Mouse (Mus musculus) olfactory bulb, adult 2 months (tissue): ENCODE data around the gene Chst5.

Experiments
- CTCF ChIP-seq: fragments of 200-500 bp; IDR thresholded peaks from 2 replicates; pipeline ENCODE4 v1.5.1; 2012; ENCODE audit warnings: low read depth, mild to moderate bottlenecking, low read length, moderate library complexity; ENCODE audit not compliant: insufficient read depth
- POLR2A ChIP-seq: fragments of 200-500 bp; IDR thresholded peaks from 2 replicates; pipeline ENCODE4 v1.6.1; 2012; ENCODE audit warnings: mild to moderate bottlenecking, low read depth, low read length, moderate library complexity; ENCODE audit not compliant: insufficient read depth

DNA sequence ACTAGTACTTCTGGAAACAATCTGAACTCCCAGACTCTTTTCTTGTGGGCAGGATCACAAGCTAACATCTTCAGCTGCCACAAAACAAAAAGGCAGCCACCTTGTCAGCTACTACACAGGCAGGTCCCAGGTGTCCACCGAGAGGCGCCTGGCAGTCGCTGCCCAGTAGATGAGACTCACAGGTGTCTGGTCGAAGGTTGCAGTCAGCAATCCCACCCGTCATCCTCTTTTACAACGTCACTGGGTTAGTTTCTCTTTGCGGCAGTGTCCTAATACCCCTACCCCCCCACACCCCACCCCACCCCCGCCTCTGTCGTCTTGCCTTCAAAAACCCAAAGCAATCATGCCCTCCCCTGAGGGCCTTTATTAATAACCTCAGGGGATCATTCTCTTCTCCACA, 34.5 kb downstream of the Chst5 start:
- TF ChIP-seq POLR2A: no peak
- TF ChIP-seq CTCF: no peak
